Mouse (Mus musculus) heart, adult 2 months (tissue): Measurements from ENCODE around the gene Fam53b. TPM values are rescaled to one million over a fixed set of nuclear protein-coding genes. Genes with fewer than 3 reads are reported as not detected.

Experiments used
- DNase-seq, 2 experiments: peaks; one replicate each; pipeline ENCODE4 v3.0.0; 2021
- H3K27ac ChIP-seq: fragments of 200-600 bp; 2 replicates; pipeline ENCODE4 v1.8.1; 2022
- H3K27me3 ChIP-seq: fragments of 200-500 bp; 2 replicates; pipeline ENCODE4 v1.6.1; 2012; ENCODE audit warnings: mild to moderate bottlenecking, low read length, inconsistent platforms, mixed read lengths; ENCODE audit not compliant: control insufficient read depth, insufficient read depth
- H3K36me3 ChIP-seq: fragments of 200-500 bp; 2 replicates; pipeline ENCODE4 v1.6.1; 2012; ENCODE audit warnings: low read length, inconsistent platforms; ENCODE audit not compliant: control insufficient read depth, insufficient read depth
- H3K4me1 ChIP-seq: fragments of 200-500 bp; 2 replicates; pipeline ENCODE4 v1.6.1; 2011; ENCODE audit warnings: low read length; ENCODE audit not compliant: control insufficient read depth, insufficient read depth
- H3K4me3 ChIP-seq: fragments of 200-600 bp; 2 replicates; pipeline ENCODE4 v1.8.1; 2022
- H3K79me2 ChIP-seq: fragments of 200-500 bp; replicated peaks from 2 replicates; pipeline ENCODE4 v1.6.1; 2012; ENCODE audit warnings: mild to moderate bottlenecking, inconsistent platforms, low read length, moderate library complexity, mixed read lengths; ENCODE audit not compliant: control insufficient read depth, insufficient read depth
- H3K9ac ChIP-seq: fragments of 200-500 bp; 2 replicates; pipeline ENCODE4 v1.6.1; 2012; ENCODE audit warnings: low read depth, mild to moderate bottlenecking, control low read depth, inconsistent platforms, low read length, mixed read lengths
- CTCF ChIP-seq: fragments of 200-600 bp; IDR thresholded peaks from 2 replicates; pipeline ENCODE4 v1.8.1; 2022; ENCODE audit warnings: antibody characterized with exemption, mild to moderate bottlenecking, moderate library complexity
- EP300 ChIP-seq: fragments of 200-500 bp; IDR thresholded peaks from 2 replicates; pipeline ENCODE4 v1.6.1; 2011; ENCODE audit warnings: low read depth, low read length, control low read depth; ENCODE audit not compliant: insufficient read depth
- POLR2A ChIP-seq: fragments of 200-500 bp; IDR thresholded peaks from 2 replicates; pipeline ENCODE4 v1.6.1; 2011; ENCODE audit warnings: mild to moderate bottlenecking, low read depth, low read length, control low read depth; ENCODE audit not compliant: insufficient read depth
- WGBS: fragments of 180-500 bp; shearing (Covaris S2); methylation state at CpG from one replicate; pipeline ENCODE4 v1.1.7; 2018; 5-methylcytosine and 5-hydroxymethylcytosine counted together
- intact Hi-C: fragments of 180-260 bp; cut with DNase I; formaldehyde crosslinking; loops from one replicate; pipeline ENCODE4 v1.15.1; 2025
- polyA plus RNA-seq: library from polyadenylated mRNA; depleted of rRNA; stranded (reverse); fragments of >200 nt; gene quantifications from 2 replicates; pipeline ENCODE4 v1.2.3, GENCODE M21; 2012
- total RNA-seq, 2 experiments: library from RNA; stranded (reverse); gene quantifications; 2 replicates each; pipeline ENCODE4 v1.2.3; 2021

The Fam53b gene
- total and polyA plus RNA-seq, 3 experiments = 22.0 to 26.9 (median 22.5) TPM

DNA sequence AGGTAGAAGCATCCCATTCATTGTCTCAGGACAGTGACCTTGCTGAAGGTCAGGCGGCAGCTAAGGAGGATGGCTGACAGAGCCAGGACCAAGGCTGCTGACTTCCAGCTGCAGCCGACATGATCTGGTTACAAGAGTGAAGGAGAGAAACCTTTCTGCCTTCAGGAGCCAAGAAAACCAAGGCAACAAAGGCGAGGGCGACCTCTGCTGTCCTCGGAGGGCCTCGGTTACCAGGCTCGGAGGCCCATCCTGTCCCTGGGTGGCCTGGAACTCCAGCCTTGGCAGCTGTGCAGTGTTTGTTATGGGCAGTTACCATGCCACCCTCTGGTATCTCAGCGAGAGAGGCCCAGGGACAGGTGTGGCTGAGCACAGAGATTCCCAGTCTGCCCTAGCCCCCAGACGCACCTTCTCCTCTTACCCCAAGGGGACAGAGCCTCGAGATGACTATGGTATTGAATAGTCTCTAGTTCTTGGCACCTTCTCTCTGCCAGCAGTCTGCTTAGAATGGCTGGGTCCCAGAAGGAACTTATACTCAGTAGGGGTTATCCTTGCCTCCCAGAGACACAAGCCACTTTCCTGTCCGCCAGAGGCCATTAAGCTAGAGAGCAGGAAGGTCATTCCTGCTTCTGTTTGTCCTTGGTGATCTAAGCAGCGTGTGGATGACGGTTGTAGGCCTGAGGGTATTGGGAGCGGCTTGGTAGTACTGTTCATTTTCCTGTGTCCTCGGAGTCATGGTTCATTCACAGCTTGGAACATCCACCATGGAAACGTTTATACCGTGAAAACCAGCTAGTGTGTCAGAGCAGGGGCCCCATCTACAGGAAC, 139.5 kb downstream of the Fam53b start:
- Histone ChIP-seq H3K4me3 (no peak overlapping the region), H3K4me1 (peaks cover 40% of the 10 kb centered on the region), H3K27ac (peak overlapping the region; percentile 71), H3K9ac (no peak overlapping the region), H3K27me3 (no peaks in the 10 kb centered on the region), H3K36me3 (peaks cover 5% of the 10 kb centered on the region; the same call in 1 of the 2 replicates), H3K79me2 (no peaks in the 10 kb centered on the region)
- WGBS = 29% methylated on average over 17 of the region's 17 CpGs
- intact Hi-C loops = loop anchor here (1.0 kb wide), 1 partner anchor 18 kb away; no protein-coding TSS in a partner anchor
- peak; percentile 96 for TF ChIP-seq EP300
- no peak for TF ChIP-seq POLR2A
- TF ChIP-seq CTCF = peak; percentile 88
- DNase-seq = peak; percentile 84 to 89

- H3K27me3 ChIP-seq = no peaks in the 10 kb centered on the region
- intact Hi-C loops = loop anchor here (1.0 kb wide), 1 partner anchor 139 kb away; no protein-coding TSS in a partner anchor
- no peaks in the 10 kb centered on the region for H3K79me2 ChIP-seq
- DNase-seq = peak; percentile 77 to 88
- no peak overlapping the region for H3K9ac ChIP-seq
- H3K36me3 ChIP-seq = peaks cover 5% of the 10 kb centered on the region; the same call in 1 of the 2 replicates
- H3K4me3 ChIP-seq = no peak overlapping the region
- H3K27ac ChIP-seq = peak overlapping the region; percentile 93
- TF ChIP-seq EP300 = peak; percentile 99
- TF ChIP-seq CTCF = peak; percentile 44
- peak; percentile 76; the same call in 1 of the 2 replicates for TF ChIP-seq POLR2A
- 18% methylated on average over 7 of the region's 7 CpGs for WGBS
- H3K4me1 ChIP-seq = peaks cover 40% of the 10 kb centered on the region
Observed at GRCm38 (mm10) chr7:132672481-132672959, 141.2 kb downstream of the Fam53b start.

GRCm38 (mm10) chr7:132670863-132671165, 142.9 kb downstream of the Fam53b start:
- Histone ChIP-seq H3K79me2 (no peaks in the 10 kb centered on the region), H3K27ac (peak overlapping the region; percentile 93), H3K9ac (peak overlapping the region; percentile 7; the same call in 1 of the 2 replicates), H3K4me3 (no peak overlapping the region), H3K27me3 (no peaks in the 10 kb centered on the region), H3K36me3 (peaks cover 5% of the 10 kb centered on the region; the same call in 1 of the 2 replicates), H3K4me1 (peaks cover 40% of the 10 kb centered on the region)
- peak; percentile 84 to 87 for DNase-seq
- TF ChIP-seq POLR2A (0 out of 2 replicates have a peak, but pooled peaks have one; percentile 10), CTCF (0 out of 2 replicates have a peak, but pooled peaks have one; percentile 8), EP300 (0 out of 2 replicates have a peak, but pooled peaks have one; percentile 43)
- intact Hi-C loops = loop anchor here (1.0 to 2.0 kb wide), 2 partner anchors 13 to 44 kb away; no protein-coding TSS in a partner anchor
- 5% methylated on average over 3 of the region's 3 CpGs for WGBS

DNA sequence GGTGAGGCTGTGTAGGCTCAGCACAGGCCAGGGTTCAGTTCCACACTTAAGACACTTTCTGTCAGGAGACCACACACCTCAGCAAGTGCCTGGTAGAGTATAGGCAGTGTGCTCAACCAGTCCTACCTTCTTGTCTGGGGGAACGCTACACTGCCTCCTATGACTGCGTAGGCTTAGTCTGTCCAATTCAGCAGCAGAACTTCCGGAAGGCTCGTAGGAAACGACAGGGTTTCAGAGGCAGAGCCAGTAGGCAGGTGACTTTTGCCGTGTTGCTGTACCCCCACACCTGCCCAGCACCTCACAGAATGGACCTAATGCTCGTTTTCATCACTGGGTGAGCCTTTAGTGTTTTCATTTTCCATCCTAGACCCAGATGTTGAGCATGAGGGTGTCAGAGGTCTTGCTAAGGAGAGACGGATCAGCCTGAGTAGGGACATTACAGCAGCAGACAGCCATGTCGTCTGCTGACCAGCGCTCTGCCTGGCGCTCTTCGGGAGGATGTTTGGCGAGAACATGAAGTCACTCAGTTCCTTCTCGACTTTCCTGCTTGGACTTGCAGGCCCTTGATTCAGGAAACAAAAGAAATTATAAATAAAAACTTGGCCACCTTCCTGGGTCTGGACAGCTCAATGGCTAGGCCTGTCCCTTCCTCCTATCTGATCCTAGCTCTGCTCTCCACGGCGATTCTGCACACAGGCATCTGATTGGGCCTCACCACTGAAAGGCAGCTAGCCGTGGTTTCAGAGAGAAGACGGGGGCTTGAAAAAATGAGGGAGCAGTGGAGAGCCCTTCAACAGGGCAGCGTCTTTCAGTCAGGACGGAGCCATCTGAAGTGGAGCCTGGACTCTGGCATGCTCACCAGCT, 143.5 kb downstream of the Fam53b start:
- Histone ChIP-seq H3K79me2 (no peaks in the 10 kb centered on the region), H3K27ac (peak overlapping the region; percentile 93), H3K36me3 (peaks cover 5% of the 10 kb centered on the region; the same call in 1 of the 2 replicates), H3K4me1 (peaks cover 40% of the 10 kb centered on the region), H3K27me3 (no peaks in the 10 kb centered on the region), H3K4me3 (no peak overlapping the region), H3K9ac (peak overlapping the region; percentile 14)
- peak in 1 of 2 experiments; percentile 58 for DNase-seq
- WGBS = 36% methylated on average over 20 of the region's 20 CpGs
- peak; percentile 54; the same call in 1 of the 2 replicates for TF ChIP-seq EP300
- peak; percentile 83 for TF ChIP-seq POLR2A
- TF ChIP-seq CTCF = peak; percentile 36
- intact Hi-C loops = loop anchor here (1.0 to 2.0 kb wide), 2 partner anchors 12 to 45 kb away; no protein-coding TSS in a partner anchor

GRCm38 (mm10) chr7:132668604-132669003, 145.1 kb downstream of the Fam53b start:
- no peak overlapping the region for H3K9ac ChIP-seq
- peak overlapping the region; percentile 93 for H3K27ac ChIP-seq
- no peaks in the 10 kb centered on the region for H3K27me3 ChIP-seq
- WGBS = 22% methylated on average over 2 of the region's 2 CpGs
- DNase-seq = peak; percentile 72 to 79
- H3K79me2 ChIP-seq = no peaks in the 10 kb centered on the region
- H3K36me3 ChIP-seq = peaks cover 5% of the 10 kb centered on the region; the same call in 1 of the 2 replicates
- intact Hi-C loops = no loop called here
- no peak for TF ChIP-seq CTCF
- peak; percentile 89 for TF ChIP-seq EP300
- peak; percentile 84 for TF ChIP-seq POLR2A
- peaks cover 31% of the 10 kb centered on the region for H3K4me1 ChIP-seq
- no peak overlapping the region for H3K4me3 ChIP-seq
